Mouse (Mus musculus) kidney, embryonic 16.5 days (tissue): ENCODE measurements at regions not wholly inside any gene's neighbourhood (a gene's known extent, or its start where the extent isn't known, plus 50 kb on each side); places are given as distances from the start of the nearest gene placed in this dataset.

Experiments used
- ATAC-seq: fragments of 200-750 bp; cut with Nextera tagmentation; 2 replicates; pipeline ENCODE4 v1.8.0; 2017; ENCODE audit warnings: moderate TSS enrichment; ENCODE audit not compliant: low FRiP score, low TSS enrichment
- H3K27ac ChIP-seq: fragments of 300-500 bp; sonication (generic); 2 replicates; pipeline ENCODE4 v1.5.1; 2014; ENCODE audit warnings: low read length
- H3K27me3 ChIP-seq: fragments of 300-500 bp; sonication (generic); 2 replicates; pipeline ENCODE4 v1.6.1; 2014; ENCODE audit warnings: low read length, control low read depth, mixed read lengths; ENCODE audit not compliant: insufficient read depth
- H3K36me3 ChIP-seq: fragments of 300-500 bp; sonication (generic); 2 replicates; pipeline ENCODE4 v1.6.1; 2014; ENCODE audit warnings: low read length, control low read depth, mixed read lengths; ENCODE audit not compliant: insufficient read depth
- H3K4me1 ChIP-seq: fragments of 300-500 bp; sonication (generic); 2 replicates; pipeline ENCODE4 v1.6.1; 2014; ENCODE audit warnings: low read length, control low read depth, mixed read lengths; ENCODE audit not compliant: insufficient read depth
- H3K4me2 ChIP-seq: fragments of 300-500 bp; sonication (generic); replicated peaks from 2 replicates; pipeline ENCODE4 v1.6.1; 2014; ENCODE audit warnings: low read depth, low read length
- H3K4me3 ChIP-seq: fragments of 300-500 bp; sonication (generic); 2 replicates; pipeline ENCODE4 v1.5.1; 2014; ENCODE audit warnings: mild to moderate bottlenecking, low read length
- H3K9ac ChIP-seq: fragments of 300-500 bp; sonication (generic); replicated peaks from 2 replicates; pipeline ENCODE4 v1.6.1; 2014; ENCODE audit warnings: low read length
- H3K9me3 ChIP-seq: fragments of 300-500 bp; sonication (generic); 2 replicates; pipeline ENCODE4 v1.6.1; 2016; ENCODE audit warnings: low read length, control low read depth
- WGBS: fragments of 180-500 bp; shearing (Covaris S2); extraction: QIAGEN DNeasy Blood & Tissue Kit; methylation state at CpG from one replicate; pipeline ENCODE4 v1.1.7; 2014; 5-methylcytosine and 5-hydroxymethylcytosine counted together

- Histone ChIP-seq H3K27me3 (no peaks in the 10 kb centered on the region), H3K36me3 (no peaks in the 10 kb centered on the region), H3K4me2 (no peak overlapping the region), H3K4me3 (no peak overlapping the region), H3K27ac (no peak overlapping the region), H3K4me1 (peaks cover 3% of the 10 kb centered on the region; the same call in 1 of the 2 replicates), H3K9ac (no peak overlapping the region), H3K9me3 (no peaks in the 10 kb centered on the region)
- WGBS, result 42% methylated on average over 7 of the region's 7 CpGs
- ATAC-seq, result no peak
Observed at GRCm38 (mm10) chr19:28771836-28772235, 63.0 kb upstream of the Slc1a1 start.

GRCm38 (mm10) chr19:28772840-28773570 is 61.8 kb upstream of the Slc1a1 start:
- H3K27ac ChIP-seq, result no peak overlapping the region
- peaks cover 1% of the 10 kb centered on the region; the same call in 1 of the 2 replicates for H3K4me1 ChIP-seq
- no peaks in the 10 kb centered on the region for H3K36me3 ChIP-seq
- H3K27me3 ChIP-seq, result no peaks in the 10 kb centered on the region
- ATAC-seq, result no peak
- H3K4me3 ChIP-seq, result no peak overlapping the region
- H3K4me2 ChIP-seq, result no peak overlapping the region
- no peaks in the 10 kb centered on the region for H3K9me3 ChIP-seq
- WGBS, result 53% methylated on average over 9 of the region's 9 CpGs
- H3K9ac ChIP-seq, result no peak overlapping the region

GRCm38 (mm10) chr19:28776868-28777267 is 58.0 kb upstream of the Slc1a1 start:
- Histone ChIP-seq H3K4me2 (no peak overlapping the region), H3K9me3 (no peaks in the 10 kb centered on the region), H3K27me3 (no peaks in the 10 kb centered on the region), H3K4me3 (no peak overlapping the region), H3K36me3 (no peaks in the 10 kb centered on the region), H3K9ac (no peak overlapping the region), H3K27ac (no peak overlapping the region), H3K4me1 (no peaks in the 10 kb centered on the region)
- 24% methylated on average over 4 of the region's 4 CpGs for WGBS
- peak; percentile 65; the same call in 1 of the 2 replicates for ATAC-seq

- H3K4me2 ChIP-seq, result no peak overlapping the region
- no peaks in the 10 kb centered on the region for H3K9me3 ChIP-seq
- H3K36me3 ChIP-seq, result no peaks in the 10 kb centered on the region
- H3K4me3 ChIP-seq, result no peak overlapping the region
- no peak overlapping the region for H3K9ac ChIP-seq
- H3K4me1 ChIP-seq, result no peaks in the 10 kb centered on the region
- H3K27me3 ChIP-seq, result no peaks in the 10 kb centered on the region
- no peak for ATAC-seq
- no peak overlapping the region for H3K27ac ChIP-seq
- 44% methylated on average over 2 of the region's 2 CpGs for WGBS
Observed at GRCm38 (mm10) chr19:28777674-28778073, 57.2 kb upstream of the Slc1a1 start.

GRCm38 (mm10) chr19:28778386-28778785 is 56.5 kb upstream of the Slc1a1 start:
- 15% methylated on average over 4 of the region's 4 CpGs for WGBS

GRCm38 (mm10) chr19:28781971-28782370 is 52.9 kb upstream of the Slc1a1 start:
- H3K9ac ChIP-seq, result no peak overlapping the region
- H3K4me1 ChIP-seq, result no peaks in the 10 kb centered on the region
- H3K4me3 ChIP-seq, result no peak overlapping the region
- H3K27ac ChIP-seq, result no peak overlapping the region
- no peaks in the 10 kb centered on the region for H3K27me3 ChIP-seq
- H3K9me3 ChIP-seq, result no peaks in the 10 kb centered on the region
- no peak overlapping the region for H3K4me2 ChIP-seq
- 75% methylated on average over 2 of the region's 2 CpGs for WGBS
- no peaks in the 10 kb centered on the region for H3K36me3 ChIP-seq
- no peak for ATAC-seq

More at GRCm38 (mm10) chr19:28778386-28778785, 56.5 kb upstream of the Slc1a1 start:
- Histone ChIP-seq H3K9ac (no peak overlapping the region), H3K27me3 (no peaks in the 10 kb centered on the region), H3K9me3 (no peaks in the 10 kb centered on the region), H3K36me3 (no peaks in the 10 kb centered on the region), H3K4me1 (no peaks in the 10 kb centered on the region), H3K4me2 (no peak overlapping the region), H3K27ac (no peak overlapping the region), H3K4me3 (no peak overlapping the region)
- ATAC-seq, result no peak
